Mouse (Mus musculus) liver, postnatal 0 days (tissue): ENCODE measurements at regions not wholly inside any gene's neighbourhood (a gene's known extent, or its start where the extent isn't known, plus 50 kb on each side); places are given as distances from the start of the nearest gene placed in this dataset.
A peak's percentile ranks its signal among the peaks of the same experiment; 100 is the strongest.

Experiments
- CTCF ChIP-seq: sonication (generic); IDR thresholded peaks from 2 replicates; pipeline ENCODE4 v1.5.1; 2016; ENCODE audit warnings: antibody characterized with exemption, low read depth
- EP300 ChIP-seq: IDR thresholded peaks from 2 replicates; pipeline ENCODE4 v1.6.1; 2016; ENCODE audit warnings: antibody characterized with exemption, low read depth, mild to moderate bottlenecking

- TF ChIP-seq CTCF (no peak), EP300 (peak; percentile 75)
These were observed 61.5 kb downstream of the Gm10260 start for GRCm38 (mm10) chr13:97698967-97699366.
